Mouse (Mus musculus): Measurements from ENCODE around the gene Fbxw5.

DNA sequence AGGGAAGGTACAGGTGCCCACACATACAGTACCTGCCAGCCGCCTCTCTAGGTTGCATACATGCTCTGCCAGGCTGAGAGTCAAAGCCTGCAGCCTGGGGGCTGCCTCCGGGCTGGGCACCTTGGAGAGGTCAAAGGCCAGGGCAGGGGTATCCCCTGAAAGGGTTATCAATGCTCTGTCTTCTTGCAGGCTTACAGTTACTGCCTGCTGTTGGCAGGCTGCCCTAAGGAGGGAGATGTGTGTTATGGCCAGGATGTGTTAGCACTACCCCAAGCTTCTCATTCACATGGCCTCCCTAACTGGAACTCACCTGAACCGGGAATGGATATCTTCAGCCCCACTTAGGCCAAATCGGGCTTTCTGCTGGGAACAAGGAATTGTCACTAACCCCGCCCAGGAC is 40.4 kb upstream of the Fbxw5 start:
- TF ChIP-seq CTCF (IDR thresholded peaks at IDR 0.05; ENCODE audit: extremely low read depth, insufficient read length, insufficient replicate concordance, low read depth, low read length) (no peak), POLR2A (IDR thresholded peaks at IDR 0.05; ENCODE audit: low read depth, low read length) (no peak)
